Mouse (Mus musculus) heart, postnatal 0 days (tissue): ENCODE measurements at regions not wholly inside any gene's neighbourhood (a gene's known extent, or its start where the extent isn't known, plus 50 kb on each side); places are given as distances from the start of the nearest gene placed in this dataset.
A peak's percentile ranks its signal among the peaks of the same experiment; 100 is the strongest.

Experiments used
- ATAC-seq: fragments of 200-750 bp; cut with Nextera tagmentation; 2 replicates; pipeline ENCODE4 v1.8.0; 2017; ENCODE audit warnings: low read depth, moderate number of reproducible peaks, moderate library complexity; ENCODE audit not compliant: insufficient read depth
- DNase-seq: peaks from one replicate; pipeline ENCODE4 v3.0.0-alpha.2; 2016; ENCODE audit warnings: low spot score
- H3K27ac ChIP-seq: fragments of 300-500 bp; sonication (generic); 2 replicates; pipeline ENCODE4 v1.5.1; 2014; ENCODE audit warnings: low read depth, mild to moderate bottlenecking
- H3K27me3 ChIP-seq: fragments of 300-500 bp; sonication (generic); 2 replicates; pipeline ENCODE4 v1.6.1; 2014; ENCODE audit warnings: low read length, mixed read lengths; ENCODE audit not compliant: control insufficient read depth, insufficient read depth
- H3K36me3 ChIP-seq: fragments of 300-500 bp; sonication (generic); replicated peaks from 2 replicates; pipeline ENCODE4 v1.6.1; 2014; ENCODE audit warnings: low read length, mixed read lengths; ENCODE audit not compliant: control insufficient read depth, insufficient read depth
- H3K4me1 ChIP-seq: fragments of 300-500 bp; sonication (generic); 2 replicates; pipeline ENCODE4 v1.6.1; 2014; ENCODE audit warnings: antibody characterized with exemption; ENCODE audit not compliant: control insufficient read depth, insufficient read depth
- H3K4me2 ChIP-seq: fragments of 300-500 bp; sonication (generic); 2 replicates; pipeline ENCODE4 v1.6.1; 2014; ENCODE audit warnings: low read depth, mild to moderate bottlenecking, low read length, moderate library complexity
- H3K4me3 ChIP-seq: fragments of 300-500 bp; sonication (generic); 2 replicates; pipeline ENCODE4 v1.5.1; 2014; ENCODE audit warnings: low read depth, low read length
- H3K9ac ChIP-seq: fragments of 300-500 bp; sonication (generic); replicated peaks from 2 replicates; pipeline ENCODE4 v1.6.1; 2014; ENCODE audit warnings: low read depth, low read length, mixed read lengths
- H3K9me3 ChIP-seq: fragments of 300-500 bp; sonication (generic); replicated peaks from 2 replicates; pipeline ENCODE4 v1.6.1; 2016; ENCODE audit warnings: low read length; ENCODE audit not compliant: control insufficient read depth
- CTCF ChIP-seq: IDR thresholded peaks from 2 replicates; pipeline ENCODE4 v1.5.1; 2016; ENCODE audit warnings: antibody characterized with exemption, control low read depth, low read depth
- EP300 ChIP-seq: IDR thresholded peaks from 2 replicates; pipeline ENCODE4 v1.6.1; 2016; ENCODE audit warnings: antibody characterized with exemption, low read depth
- WGBS: fragments of 180-500 bp; shearing (Covaris S2); extraction: QIAGEN DNeasy Blood & Tissue Kit; methylation state at CpG from one replicate; pipeline ENCODE4 v1.1.7; 2014; 5-methylcytosine and 5-hydroxymethylcytosine counted together

DNA sequence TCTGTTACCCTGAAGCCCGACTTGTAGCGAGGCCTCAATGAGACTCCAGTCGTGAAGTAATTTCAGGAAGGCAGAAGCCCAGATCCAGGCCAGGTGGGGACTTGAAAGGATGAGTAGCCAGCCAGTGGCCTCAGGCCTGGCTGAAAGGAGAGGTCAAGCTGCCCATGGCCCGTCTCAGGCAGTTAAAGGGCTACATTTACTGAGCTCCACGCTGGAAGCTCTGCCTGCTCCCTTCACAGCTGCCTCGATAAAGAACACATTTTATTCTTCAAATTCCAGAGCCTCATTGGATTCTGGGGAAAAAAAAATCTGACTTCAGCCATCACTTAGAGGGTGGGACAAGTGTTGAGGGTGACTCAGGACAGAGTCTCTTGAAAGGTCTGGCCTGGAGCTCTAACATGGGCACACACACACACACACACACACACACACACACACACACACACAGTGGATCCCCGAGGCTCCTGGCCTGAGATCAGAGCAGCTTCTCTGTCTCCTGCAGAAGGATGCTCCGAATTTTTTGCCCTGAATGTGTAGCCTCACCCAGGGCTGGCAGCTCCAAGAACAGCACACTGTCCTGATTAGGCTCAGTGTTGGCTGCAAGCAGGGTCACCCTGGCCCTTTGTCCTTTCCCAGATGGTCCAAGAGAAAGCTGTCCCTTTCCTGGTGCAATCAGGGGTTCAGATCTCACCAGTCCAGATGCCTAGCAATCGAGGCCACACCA is 53.0 kb downstream of the Gadd45g start:
- Histone ChIP-seq H3K9me3 (peaks cover 6% of the 10 kb centered on the region; the same call in 1 of the 2 replicates), H3K4me1 (peaks cover 16% of the 10 kb centered on the region; the same call in 1 of the 2 replicates), H3K36me3 (no peaks in the 10 kb centered on the region), H3K4me2 (no peak overlapping the region), H3K4me3 (no peak overlapping the region), H3K27ac (peak overlapping the region; percentile 6; the same call in 1 of the 2 replicates), H3K27me3 (no peaks in the 10 kb centered on the region), H3K9ac (no peak overlapping the region)
- ATAC-seq (no peak), DNase-seq (no peak)
- 56% methylated on average over 9 of the region's 9 CpGs for WGBS
- TF ChIP-seq CTCF, result no peak
- no peak for TF ChIP-seq EP300

DNA sequence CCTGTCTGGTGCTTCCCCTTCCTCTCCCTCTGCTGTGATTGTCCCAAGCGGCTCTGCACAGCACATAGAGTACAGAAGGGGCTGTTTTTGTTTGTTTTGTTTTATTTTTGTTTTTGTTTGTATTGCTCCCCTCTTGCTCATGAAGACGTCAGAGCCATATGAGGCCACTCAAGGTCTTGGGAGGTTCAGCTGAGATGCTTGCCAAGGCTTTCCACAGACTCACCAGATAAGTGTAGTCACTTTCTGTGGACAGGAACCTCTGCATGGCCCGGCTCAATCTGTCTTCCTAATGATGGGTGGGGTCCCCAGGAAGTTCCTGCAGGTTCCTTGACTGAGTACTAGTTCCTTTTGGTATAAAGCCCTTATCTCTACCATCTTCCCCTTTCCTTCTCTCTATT is 53.6 kb downstream of the Gadd45g start:
- no peak for DNase-seq
- Histone ChIP-seq H3K4me1 (peaks cover 16% of the 10 kb centered on the region; the same call in 1 of the 2 replicates), H3K4me2 (no peak overlapping the region), H3K36me3 (no peaks in the 10 kb centered on the region), H3K9ac (no peak overlapping the region), H3K4me3 (no peak overlapping the region), H3K27me3 (no peaks in the 10 kb centered on the region), H3K9me3 (0 out of 2 replicates have a peak, but pooled peaks cover under 1% of the 10 kb centered on the region), H3K27ac (no peak overlapping the region)
- TF ChIP-seq CTCF (no peak), EP300 (no peak)
- no peak for ATAC-seq
- WGBS, result 57% methylated on average over 3 of the region's 3 CpGs

DNA sequence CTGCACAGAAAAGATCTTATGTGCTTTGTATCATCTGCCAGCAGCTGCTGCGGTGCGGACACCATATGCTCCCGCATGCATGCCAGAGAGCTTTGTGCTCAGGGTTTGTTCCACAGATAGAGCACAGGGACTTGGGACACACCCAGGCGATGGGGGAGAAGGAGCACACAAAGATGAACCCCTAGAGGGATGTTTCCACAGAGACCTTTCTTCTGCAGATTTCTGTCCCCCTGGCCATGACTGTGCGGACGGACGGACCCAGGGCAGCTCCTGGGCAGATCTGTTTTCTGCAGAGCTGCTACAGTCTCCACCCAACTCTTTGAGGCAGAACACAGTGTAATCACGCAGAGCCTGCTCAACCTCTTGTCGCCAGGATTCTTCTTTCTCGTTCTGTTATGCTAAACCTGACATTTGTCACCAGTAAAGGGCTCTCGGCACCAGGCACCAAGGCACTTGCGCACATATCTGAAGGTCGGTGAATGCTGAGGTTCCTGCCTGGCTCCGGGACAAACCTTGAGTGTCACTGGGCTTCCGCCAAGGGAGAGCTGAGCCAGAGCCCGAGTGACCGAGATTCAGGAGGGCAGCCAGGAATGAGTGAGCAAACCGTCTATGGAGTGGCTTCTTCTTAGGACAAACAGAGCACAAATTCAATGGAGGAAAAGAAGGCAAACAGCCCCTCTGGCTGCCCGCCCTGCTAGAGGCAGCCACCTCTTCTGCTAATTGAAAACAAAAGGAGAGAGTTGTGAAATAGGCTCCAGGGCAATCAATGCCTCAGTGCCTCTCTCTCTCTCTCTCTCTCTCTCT is 56.2 kb downstream of the Gadd45g start:
- Histone ChIP-seq H3K9me3 (no peaks in the 10 kb centered on the region), H3K4me3 (peak overlapping the region; percentile 22; the same call in 1 of the 2 replicates), H3K27me3 (no peaks in the 10 kb centered on the region), H3K4me2 (peak overlapping the region; percentile 51), H3K9ac (peak overlapping the region; percentile 45), H3K36me3 (no peaks in the 10 kb centered on the region), H3K4me1 (peaks cover 16% of the 10 kb centered on the region; the same call in 1 of the 2 replicates), H3K27ac (peak overlapping the region; percentile 93)
- peak; percentile 90 for ATAC-seq
- WGBS, result 11% methylated on average over 19 of the region's 19 CpGs
- peak; percentile 87 for DNase-seq
- TF ChIP-seq CTCF, result no peak
- TF ChIP-seq EP300, result peak; percentile 59; the same call in 1 of the 2 replicates

DNA sequence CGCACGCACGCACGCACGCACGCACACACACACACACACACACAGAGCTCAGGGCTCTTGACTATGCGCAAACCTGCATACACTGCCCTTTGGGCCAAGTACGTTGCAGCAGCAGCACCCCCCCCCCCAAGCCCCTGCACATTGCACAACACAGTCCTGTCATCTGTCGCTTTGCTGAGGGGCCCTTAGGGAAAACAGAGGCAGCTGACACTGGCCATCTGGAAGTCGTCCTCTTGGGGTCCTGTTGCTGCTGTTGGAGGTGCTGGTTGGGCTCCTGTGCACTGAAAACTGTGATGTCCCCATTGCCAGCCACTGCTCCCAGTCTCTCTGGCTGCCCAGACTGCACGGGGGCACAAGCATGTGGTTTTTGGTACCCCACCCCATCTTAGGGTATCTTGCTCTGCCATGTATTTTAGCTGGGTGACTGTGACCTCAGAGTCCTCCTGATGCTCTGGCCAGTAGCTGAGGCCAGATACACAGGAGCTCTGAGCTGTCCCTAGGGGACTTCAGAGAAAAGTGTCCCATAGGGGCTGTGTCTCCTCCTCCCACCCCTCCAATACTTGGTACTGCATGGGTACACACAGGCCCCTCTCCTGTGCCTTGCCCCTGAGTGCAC is 57.0 kb downstream of the Gadd45g start:
- Histone ChIP-seq H3K27ac (peak overlapping the region; percentile 93), H3K4me1 (peaks cover 16% of the 10 kb centered on the region; the same call in 1 of the 2 replicates), H3K27me3 (no peaks in the 10 kb centered on the region), H3K4me2 (peak overlapping the region; percentile 51), H3K36me3 (no peaks in the 10 kb centered on the region), H3K4me3 (no peak overlapping the region), H3K9me3 (no peaks in the 10 kb centered on the region), H3K9ac (no peak overlapping the region)
- DNase-seq (peak; percentile 73), ATAC-seq (peak; percentile 79)
- TF ChIP-seq EP300, result no peak; the same call in 1 of the 2 replicates
- TF ChIP-seq CTCF, result no peak
- WGBS, result 21% methylated on average over 6 of the region's 11 CpGs

DNA sequence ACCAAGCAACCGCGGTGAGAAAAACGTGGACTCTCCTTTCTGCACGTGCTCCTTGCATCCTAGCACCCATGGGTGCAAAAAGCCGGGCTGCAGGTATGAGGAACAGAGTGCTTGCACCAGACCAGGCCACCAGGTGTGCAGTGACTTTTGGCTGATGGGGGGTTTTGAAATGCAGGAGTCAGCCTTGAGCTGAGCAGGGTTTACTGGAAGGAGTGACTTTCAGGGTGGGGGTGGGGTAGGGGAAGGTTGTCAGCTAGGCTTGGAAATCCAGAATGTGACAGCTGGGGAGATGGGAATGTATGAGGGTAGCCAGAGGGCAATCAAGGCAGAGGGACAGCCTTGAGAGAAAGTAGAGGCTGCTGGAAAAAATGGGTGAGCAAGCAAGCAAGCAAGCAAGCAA is 58.8 kb downstream of the Gadd45g start:
- WGBS, result 92% methylated on average over 5 of the region's 5 CpGs
- H3K4me2 ChIP-seq, result no peak overlapping the region
- no peaks in the 10 kb centered on the region for H3K9me3 ChIP-seq
- TF ChIP-seq EP300 (no peak), CTCF (no peak)
- ATAC-seq (no peak), DNase-seq (no peak)
- peaks cover 11% of the 10 kb centered on the region; the same call in 1 of the 2 replicates for H3K4me1 ChIP-seq
- no peaks in the 10 kb centered on the region for H3K27me3 ChIP-seq
- H3K36me3 ChIP-seq, result no peaks in the 10 kb centered on the region
- H3K9ac ChIP-seq, result no peak overlapping the region
- no peak overlapping the region for H3K4me3 ChIP-seq
- H3K27ac ChIP-seq, result no peak overlapping the region
